Mouse (Mus musculus): ENCODE data around the gene C1qtnf6. TPM values are rescaled to one million over a fixed set of nuclear protein-coding genes. Genes with fewer than 3 reads are reported as not detected.

The C1qtnf6 gene
- polyA plus RNA-seq, 1 experiment from 2014 or later: 7.3 TPM

- peak; percentile 49 for DNase-seq
Measured at GRCm38 (mm10) chr15:78527973-78528372, 3.2 kb downstream of the C1qtnf6 start.

GRCm38 (mm10) chr15:78524163-78524562 lies 7.1 kb downstream of the C1qtnf6 start:
- DNase-seq: no peak
- no peak overlapping the region for H3K9ac ChIP-seq (replicated peaks; ENCODE audit: low read length)
- H3K4me3 ChIP-seq (replicated peaks; ENCODE audit: low read depth, low read length): no peak overlapping the region
- no peak for ATAC-seq (ENCODE audit: low FRiP score, low TSS enrichment)
- H3K4me1 ChIP-seq (ENCODE audit: control insufficient read depth, insufficient read depth, low read length): peaks cover 3% of the 10 kb centered on the region; the same call in 1 of the 2 replicates
- no peak overlapping the region for H3K27ac ChIP-seq (replicated peaks; ENCODE audit: low read depth, low read length)
- WGBS: 85% methylated on average over 5 of the region's 5 CpGs
- H3K36me3 ChIP-seq (ENCODE audit: control insufficient read depth, insufficient read depth, low read length): no peaks in the 10 kb centered on the region
- no peak overlapping the region for H3K4me2 ChIP-seq (ENCODE audit: low read length)
- no peaks in the 10 kb centered on the region for H3K9me3 ChIP-seq (ENCODE audit: control insufficient read depth, low read length)
- no peaks in the 10 kb centered on the region for H3K27me3 ChIP-seq (ENCODE audit: control insufficient read depth, insufficient read depth, low read length)

More at GRCm38 (mm10) chr15:78527973-78528372, 3.2 kb downstream of the C1qtnf6 start:
- no peak for ATAC-seq (ENCODE audit: low FRiP score, low TSS enrichment)
- H3K9ac ChIP-seq (replicated peaks; ENCODE audit: low read length): no peak overlapping the region
- H3K4me1 ChIP-seq (ENCODE audit: control insufficient read depth, insufficient read depth, low read length): peaks cover 19% of the 10 kb centered on the region; the same call in 1 of the 2 replicates
- WGBS: 92% methylated on average over 7 of the region's 7 CpGs
- H3K4me3 ChIP-seq (replicated peaks; ENCODE audit: low read depth, low read length): no peak overlapping the region
- H3K9me3 ChIP-seq (ENCODE audit: control insufficient read depth, low read length): no peaks in the 10 kb centered on the region
- no peak overlapping the region for H3K4me2 ChIP-seq (ENCODE audit: low read length)
- H3K27me3 ChIP-seq (ENCODE audit: control insufficient read depth, insufficient read depth, low read length): no peaks in the 10 kb centered on the region
- H3K27ac ChIP-seq (replicated peaks; ENCODE audit: low read depth, low read length): no peak overlapping the region
- no peaks in the 10 kb centered on the region for H3K36me3 ChIP-seq (ENCODE audit: control insufficient read depth, insufficient read depth, low read length)

GRCm38 (mm10) chr15:78521892-78522291 lies 9.3 kb downstream of the C1qtnf6 start:
- WGBS: 76% methylated on average over 6 of the region's 6 CpGs
- H3K27me3 ChIP-seq (ENCODE audit: control insufficient read depth, insufficient read depth, low read length): no peaks in the 10 kb centered on the region
- H3K4me2 ChIP-seq (ENCODE audit: low read length): no peak overlapping the region
- no peak overlapping the region for H3K27ac ChIP-seq (replicated peaks; ENCODE audit: low read depth, low read length)
- DNase-seq (no peak), ATAC-seq (ENCODE audit: low FRiP score, low TSS enrichment) (no peak)
- no peaks in the 10 kb centered on the region for H3K36me3 ChIP-seq (ENCODE audit: control insufficient read depth, insufficient read depth, low read length)
- no peaks in the 10 kb centered on the region for H3K9me3 ChIP-seq (ENCODE audit: control insufficient read depth, low read length)
- no peak overlapping the region for H3K9ac ChIP-seq (replicated peaks; ENCODE audit: low read length)
- H3K4me3 ChIP-seq (replicated peaks; ENCODE audit: low read depth, low read length): no peak overlapping the region
- no peaks in the 10 kb centered on the region for H3K4me1 ChIP-seq (ENCODE audit: control insufficient read depth, insufficient read depth, low read length)

GRCm38 (mm10) chr15:78521331-78521730 lies 9.9 kb downstream of the C1qtnf6 start:
- ATAC-seq (ENCODE audit: low FRiP score, low TSS enrichment): no peak
- WGBS: 74% methylated on average over 8 of the region's 8 CpGs

GRCm38 (mm10) chr15:78520112-78520715 lies 11.0 kb downstream of the C1qtnf6 start:
- DNase-seq: no peak
- no peak overlapping the region for H3K27ac ChIP-seq (replicated peaks; ENCODE audit: low read depth, low read length)
- ATAC-seq (ENCODE audit: low FRiP score, low TSS enrichment): no peak
- H3K4me2 ChIP-seq (ENCODE audit: low read length): no peak overlapping the region
- H3K4me1 ChIP-seq (ENCODE audit: control insufficient read depth, insufficient read depth, low read length): no peaks in the 10 kb centered on the region
- no peaks in the 10 kb centered on the region for H3K27me3 ChIP-seq (ENCODE audit: control insufficient read depth, insufficient read depth, low read length)
- no peaks in the 10 kb centered on the region for H3K9me3 ChIP-seq (ENCODE audit: control insufficient read depth, low read length)
- no peak overlapping the region for H3K9ac ChIP-seq (replicated peaks; ENCODE audit: low read length)
- 81% methylated on average over 13 of the region's 13 CpGs for WGBS
- H3K4me3 ChIP-seq (replicated peaks; ENCODE audit: low read depth, low read length): no peak overlapping the region
- no peaks in the 10 kb centered on the region for H3K36me3 ChIP-seq (ENCODE audit: control insufficient read depth, insufficient read depth, low read length)

More at GRCm38 (mm10) chr15:78521331-78521730, 9.9 kb downstream of the C1qtnf6 start:
- Histone ChIP-seq H3K4me1 (ENCODE audit: control insufficient read depth, insufficient read depth, low read length) (no peaks in the 10 kb centered on the region), H3K9ac (replicated peaks; ENCODE audit: low read length) (no peak overlapping the region), H3K4me3 (replicated peaks; ENCODE audit: low read depth, low read length) (no peak overlapping the region), H3K27me3 (ENCODE audit: control insufficient read depth, insufficient read depth, low read length) (no peaks in the 10 kb centered on the region), H3K36me3 (ENCODE audit: control insufficient read depth, insufficient read depth, low read length) (no peaks in the 10 kb centered on the region), H3K9me3 (ENCODE audit: control insufficient read depth, low read length) (no peaks in the 10 kb centered on the region), H3K27ac (replicated peaks; ENCODE audit: low read depth, low read length) (no peak overlapping the region), H3K4me2 (ENCODE audit: low read length) (no peak overlapping the region)
- no peak for DNase-seq

- Histone ChIP-seq H3K36me3 (ENCODE audit: control insufficient read depth, insufficient read depth, low read length) (no peaks in the 10 kb centered on the region), H3K4me2 (ENCODE audit: low read length) (no peak overlapping the region), H3K4me3 (replicated peaks; ENCODE audit: low read depth, low read length) (no peak overlapping the region), H3K4me1 (ENCODE audit: control insufficient read depth, insufficient read depth, low read length) (no peaks in the 10 kb centered on the region), H3K9ac (replicated peaks; ENCODE audit: low read length) (no peak overlapping the region), H3K27ac (replicated peaks; ENCODE audit: low read depth, low read length) (no peak overlapping the region), H3K9me3 (ENCODE audit: control insufficient read depth, low read length) (no peaks in the 10 kb centered on the region), H3K27me3 (ENCODE audit: control insufficient read depth, insufficient read depth, low read length) (no peaks in the 10 kb centered on the region)
- ATAC-seq (ENCODE audit: low FRiP score, low TSS enrichment): no peak
- DNase-seq: no peak
- WGBS: 82% methylated on average over 7 of the region's 7 CpGs
Measured at GRCm38 (mm10) chr15:78518221-78518620, 13.0 kb downstream of the C1qtnf6 start.

- Histone ChIP-seq H3K36me3 (ENCODE audit: control insufficient read depth, insufficient read depth, low read length) (no peaks in the 10 kb centered on the region), H3K4me2 (ENCODE audit: low read length) (no peak overlapping the region), H3K27ac (replicated peaks; ENCODE audit: low read depth, low read length) (no peak overlapping the region), H3K4me1 (ENCODE audit: control insufficient read depth, insufficient read depth, low read length) (no peaks in the 10 kb centered on the region), H3K9ac (replicated peaks; ENCODE audit: low read length) (no peak overlapping the region), H3K4me3 (replicated peaks; ENCODE audit: low read depth, low read length) (no peak overlapping the region), H3K9me3 (ENCODE audit: control insufficient read depth, low read length) (no peaks in the 10 kb centered on the region), H3K27me3 (ENCODE audit: control insufficient read depth, insufficient read depth, low read length) (no peaks in the 10 kb centered on the region)
- DNase-seq: no peak
- WGBS: 80% methylated on average over 6 of the region's 6 CpGs
- no peak for ATAC-seq (ENCODE audit: low FRiP score, low TSS enrichment)
Measured at GRCm38 (mm10) chr15:78515759-78516158, 15.5 kb downstream of the C1qtnf6 start.

GRCm38 (mm10) chr15:78514393-78515146 lies 16.6 kb downstream of the C1qtnf6 start:
- no peak overlapping the region for H3K4me2 ChIP-seq (ENCODE audit: low read length)
- ATAC-seq (ENCODE audit: low FRiP score, low TSS enrichment): no peak
- DNase-seq: peak; percentile 88
- 37% methylated on average over 7 of the region's 7 CpGs for WGBS
- no peaks in the 10 kb centered on the region for H3K9me3 ChIP-seq (ENCODE audit: control insufficient read depth, low read length)
- no peak overlapping the region for H3K27ac ChIP-seq (replicated peaks; ENCODE audit: low read depth, low read length)
- H3K4me1 ChIP-seq (ENCODE audit: control insufficient read depth, insufficient read depth, low read length): peaks cover 7% of the 10 kb centered on the region
- no peaks in the 10 kb centered on the region for H3K27me3 ChIP-seq (ENCODE audit: control insufficient read depth, insufficient read depth, low read length)
- H3K4me3 ChIP-seq (replicated peaks; ENCODE audit: low read depth, low read length): no peak overlapping the region
- no peaks in the 10 kb centered on the region for H3K36me3 ChIP-seq (ENCODE audit: control insufficient read depth, insufficient read depth, low read length)
- H3K9ac ChIP-seq (replicated peaks; ENCODE audit: low read length): no peak overlapping the region

GRCm38 (mm10) chr15:78513019-78513418 lies 18.2 kb downstream of the C1qtnf6 start:
- DNase-seq (no peak), ATAC-seq (ENCODE audit: low FRiP score, low TSS enrichment) (no peak)
- Histone ChIP-seq H3K4me2 (ENCODE audit: low read length) (no peak overlapping the region), H3K9ac (replicated peaks; ENCODE audit: low read length) (no peak overlapping the region), H3K4me3 (replicated peaks; ENCODE audit: low read depth, low read length) (no peak overlapping the region), H3K27ac (replicated peaks; ENCODE audit: low read depth, low read length) (no peak overlapping the region), H3K27me3 (ENCODE audit: control insufficient read depth, insufficient read depth, low read length) (no peaks in the 10 kb centered on the region), H3K4me1 (ENCODE audit: control insufficient read depth, insufficient read depth, low read length) (peaks cover 7% of the 10 kb centered on the region), H3K9me3 (ENCODE audit: control insufficient read depth, low read length) (no peaks in the 10 kb centered on the region), H3K36me3 (ENCODE audit: control insufficient read depth, insufficient read depth, low read length) (no peaks in the 10 kb centered on the region)
- WGBS: 90% methylated on average over 14 of the region's 14 CpGs

Measured in midbrain, embryonic 14.5 days (tissue).